Mouse (Mus musculus): ENCODE data around the gene Gimap4. TPM values are rescaled to one million over a fixed set of nuclear protein-coding genes. Genes with fewer than 3 reads are reported as not detected.

Gimap4 gene
- polyA plus RNA-seq, 1 experiment from 2014 or later, result 4.2 TPM

DNA sequence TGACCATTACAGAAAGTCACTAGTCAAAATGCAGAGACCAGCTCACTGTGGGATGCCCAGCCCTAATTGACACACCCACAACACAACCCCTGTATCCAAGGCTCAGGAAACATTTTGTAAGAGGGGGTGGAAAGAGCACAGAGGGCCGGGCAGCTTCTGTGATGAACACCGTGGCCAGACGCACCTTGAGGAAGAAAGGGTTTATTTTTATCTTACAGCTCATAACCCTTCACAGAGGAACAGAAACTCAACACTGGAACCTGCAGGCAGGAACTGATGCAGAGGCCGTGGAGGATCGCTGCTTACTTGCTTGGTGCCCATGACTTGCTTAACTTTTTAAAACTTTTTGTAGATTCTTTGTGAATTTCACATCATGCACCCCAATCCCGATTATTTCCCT lies 8.6 kb downstream of the Gimap4 start:
- H3K4me1 ChIP-seq, result no peaks in the 10 kb centered on the region
- H3K4me2 ChIP-seq (replicated peaks), result no peak overlapping the region
- H3K36me3 ChIP-seq, result no peaks in the 10 kb centered on the region
- no peak overlapping the region for H3K27ac ChIP-seq
- H3K4me3 ChIP-seq, result no peak overlapping the region
- no peak overlapping the region for H3K9ac ChIP-seq
- H3K27me3 ChIP-seq, result no peaks in the 10 kb centered on the region
- ATAC-seq (ENCODE audit: low FRiP score), result no peak
- WGBS, result 90% methylated on average over 6 of the region's 6 CpGs
- H3K9me3 ChIP-seq (replicated peaks), result no peaks in the 10 kb centered on the region

GRCm38 (mm10) chr6:48696830-48697554 lies 12.6 kb downstream of the Gimap4 start:
- H3K4me1 ChIP-seq, result no peaks in the 10 kb centered on the region
- no peaks in the 10 kb centered on the region for H3K27me3 ChIP-seq
- H3K9me3 ChIP-seq (replicated peaks), result no peaks in the 10 kb centered on the region
- H3K4me2 ChIP-seq (replicated peaks), result no peak overlapping the region
- H3K4me3 ChIP-seq, result no peak overlapping the region
- 87% methylated on average over 4 of the region's 4 CpGs for WGBS
- H3K36me3 ChIP-seq, result no peaks in the 10 kb centered on the region
- no peak overlapping the region; the same call in 1 of the 2 replicates for H3K27ac ChIP-seq
- no peak overlapping the region for H3K9ac ChIP-seq
- no peak for ATAC-seq (ENCODE audit: low FRiP score)

DNA sequence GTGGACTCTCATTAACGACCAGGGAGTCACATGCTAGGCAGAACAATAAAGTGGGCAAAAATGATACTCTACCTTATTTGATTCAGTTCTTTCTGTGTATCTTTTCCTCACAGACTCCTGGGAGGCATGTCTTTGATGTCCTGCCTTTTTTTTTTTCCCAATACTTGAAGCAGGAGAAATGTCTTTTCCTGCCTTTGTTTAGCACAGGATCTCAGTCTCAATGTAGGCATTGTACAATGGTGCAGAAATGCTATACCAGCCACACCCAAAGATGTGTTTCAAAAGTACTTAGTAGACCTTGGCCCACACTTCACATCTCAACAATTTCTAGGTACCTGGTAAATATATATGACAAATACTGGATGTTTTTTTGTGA lies 13.2 kb downstream of the Gimap4 start:
- H3K4me1 ChIP-seq, result no peaks in the 10 kb centered on the region
- H3K27me3 ChIP-seq, result no peaks in the 10 kb centered on the region
- H3K36me3 ChIP-seq, result no peaks in the 10 kb centered on the region
- H3K9me3 ChIP-seq (replicated peaks), result no peaks in the 10 kb centered on the region
- H3K4me3 ChIP-seq, result no peak overlapping the region
- no peak overlapping the region; the same call in 1 of the 2 replicates for H3K27ac ChIP-seq
- WGBS, result 71% methylated on average over 1 of the region's 1 CpGs
- ATAC-seq (ENCODE audit: low FRiP score), result no peak
- no peak overlapping the region for H3K4me2 ChIP-seq (replicated peaks)
- no peak overlapping the region for H3K9ac ChIP-seq

GRCm38 (mm10) chr6:48698066-48698856 lies 13.9 kb downstream of the Gimap4 start:
- Histone ChIP-seq H3K4me2 (replicated peaks) (no peak overlapping the region), H3K27ac (no peak overlapping the region), H3K27me3 (no peaks in the 10 kb centered on the region), H3K9ac (no peak overlapping the region), H3K9me3 (replicated peaks) (no peaks in the 10 kb centered on the region), H3K4me3 (no peak overlapping the region), H3K36me3 (no peaks in the 10 kb centered on the region), H3K4me1 (no peaks in the 10 kb centered on the region)
- WGBS, result 86% methylated on average over 7 of the region's 7 CpGs
- no peak for ATAC-seq (ENCODE audit: low FRiP score)

DNA sequence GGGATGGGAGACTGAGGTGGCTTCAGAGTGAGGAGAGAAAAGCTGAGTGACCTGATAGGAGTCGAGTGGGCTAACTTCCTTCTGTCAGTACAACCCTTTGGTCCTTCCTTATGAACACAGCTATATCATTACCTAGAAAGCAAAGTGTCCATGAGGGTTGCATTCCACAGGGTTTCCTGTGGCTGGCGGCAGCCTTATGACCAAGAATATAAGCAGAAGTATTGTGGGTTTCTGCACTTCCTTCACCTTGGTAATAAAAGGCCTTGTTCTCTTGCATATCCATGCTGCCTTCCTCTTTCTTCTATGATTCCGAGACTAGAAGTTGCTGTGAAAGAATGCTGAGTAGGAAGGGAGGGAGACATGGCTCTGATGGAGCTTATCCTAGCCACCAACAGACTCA lies 14.5 kb downstream of the Gimap4 start:
- no peaks in the 10 kb centered on the region for H3K36me3 ChIP-seq
- WGBS, result 84% methylated on average over 3 of the region's 3 CpGs
- no peak overlapping the region for H3K27ac ChIP-seq
- no peak overlapping the region for H3K4me3 ChIP-seq
- no peaks in the 10 kb centered on the region for H3K4me1 ChIP-seq
- H3K9me3 ChIP-seq (replicated peaks), result no peaks in the 10 kb centered on the region
- no peak overlapping the region for H3K4me2 ChIP-seq (replicated peaks)
- no peak for ATAC-seq (ENCODE audit: low FRiP score)
- H3K27me3 ChIP-seq, result no peaks in the 10 kb centered on the region
- no peak overlapping the region for H3K9ac ChIP-seq

DNA sequence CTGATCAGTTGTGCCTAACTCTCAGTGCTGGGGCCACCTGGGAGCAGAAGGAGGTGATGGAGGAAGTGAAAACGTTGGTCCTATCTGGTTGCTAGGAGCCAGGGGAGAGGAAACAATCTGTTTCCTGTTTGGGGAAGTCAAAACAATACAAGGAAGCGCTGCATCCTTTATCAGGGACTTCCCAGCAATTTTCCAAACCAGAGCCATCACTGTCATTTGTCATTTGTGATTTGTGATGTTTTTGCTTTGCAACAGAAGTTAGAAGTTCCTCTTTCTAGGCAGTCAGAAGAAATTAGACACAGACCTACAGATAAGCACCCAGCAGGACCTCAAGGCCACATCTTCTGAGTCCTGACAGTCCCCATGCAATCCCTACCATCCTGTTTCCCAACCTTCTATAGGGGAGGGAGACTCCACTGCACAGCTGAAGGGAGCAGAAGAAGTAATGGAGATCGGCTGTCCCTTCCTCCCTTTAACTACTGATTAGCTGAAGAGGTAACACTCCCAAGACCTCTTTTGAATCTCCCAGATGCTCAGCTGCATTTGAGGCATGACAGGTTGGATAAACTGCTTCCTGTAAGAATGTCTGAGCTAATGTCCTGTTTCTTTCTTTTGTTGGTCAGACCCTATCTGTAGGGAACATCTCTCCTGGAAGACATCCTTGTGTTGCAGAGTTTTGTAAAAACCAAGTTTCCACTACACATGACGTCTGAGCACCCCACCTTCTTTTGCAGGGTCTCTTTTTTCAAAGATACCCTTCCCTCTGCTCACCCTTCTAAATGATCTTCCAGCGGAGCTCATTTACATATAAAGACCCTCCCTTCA lies 16.1 kb downstream of the Gimap4 start:
- WGBS, result 57% methylated on average over 5 of the region's 5 CpGs
- no peaks in the 10 kb centered on the region for H3K27me3 ChIP-seq
- no peak overlapping the region for H3K27ac ChIP-seq
- H3K4me1 ChIP-seq, result no peaks in the 10 kb centered on the region
- H3K4me3 ChIP-seq, result no peak overlapping the region
- no peak overlapping the region for H3K9ac ChIP-seq
- no peaks in the 10 kb centered on the region for H3K9me3 ChIP-seq (replicated peaks)
- no peak overlapping the region for H3K4me2 ChIP-seq (replicated peaks)
- no peaks in the 10 kb centered on the region for H3K36me3 ChIP-seq
- no peak for ATAC-seq (ENCODE audit: low FRiP score)

DNA sequence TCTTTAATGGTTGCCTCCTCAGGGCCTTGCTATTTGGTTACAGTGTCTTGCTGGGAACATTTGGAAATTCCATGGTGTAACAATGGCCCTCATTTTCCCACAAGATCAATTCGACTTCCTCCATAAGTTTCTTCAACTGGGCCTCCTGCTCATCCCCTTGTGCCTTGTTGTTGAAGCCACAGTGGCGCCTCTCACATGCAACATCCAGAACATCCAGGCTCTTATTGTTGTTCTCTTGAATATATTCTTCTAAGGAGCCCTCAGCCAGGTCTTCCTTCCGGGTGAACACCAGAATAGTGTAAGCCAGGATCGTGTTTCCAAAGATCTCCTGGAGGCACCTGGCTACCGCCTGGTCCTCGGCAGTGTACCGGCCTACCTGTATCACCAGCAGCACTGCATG lies 17.8 kb downstream of the Gimap4 start:
- Histone ChIP-seq H3K9ac (no peak overlapping the region), H3K27me3 (no peaks in the 10 kb centered on the region), H3K36me3 (no peaks in the 10 kb centered on the region), H3K4me3 (no peak overlapping the region), H3K27ac (no peak overlapping the region), H3K4me1 (no peaks in the 10 kb centered on the region), H3K9me3 (replicated peaks) (no peaks in the 10 kb centered on the region), H3K4me2 (replicated peaks) (no peak overlapping the region)
- 85% methylated on average over 7 of the region's 7 CpGs for WGBS
- ATAC-seq (ENCODE audit: low FRiP score), result no peak

DNA sequence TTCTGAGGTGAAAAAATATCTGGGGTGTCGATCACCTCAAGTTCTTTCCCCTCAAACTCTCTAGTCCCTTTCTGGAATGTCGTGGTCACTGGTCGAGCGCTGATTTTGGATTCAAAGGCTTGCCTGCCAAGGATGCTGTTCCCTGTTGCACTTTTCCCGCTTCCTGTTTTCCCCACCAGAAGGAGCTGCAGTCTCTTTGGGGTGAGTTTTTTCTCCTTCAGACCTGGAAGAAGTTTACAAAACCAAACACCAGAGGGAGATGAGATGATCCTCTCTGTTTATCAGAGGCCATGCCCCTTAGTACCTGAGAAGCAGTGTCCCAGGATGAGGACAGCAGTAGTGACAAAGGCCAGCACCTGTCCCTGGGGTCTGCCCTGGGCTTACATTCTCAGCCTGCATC lies 18.3 kb downstream of the Gimap4 start:
- 74% methylated on average over 5 of the region's 5 CpGs for WGBS
- H3K9ac ChIP-seq, result no peak overlapping the region
- H3K4me2 ChIP-seq (replicated peaks), result no peak overlapping the region
- H3K27me3 ChIP-seq, result no peaks in the 10 kb centered on the region
- no peaks in the 10 kb centered on the region for H3K36me3 ChIP-seq
- no peaks in the 10 kb centered on the region for H3K4me1 ChIP-seq
- no peaks in the 10 kb centered on the region for H3K9me3 ChIP-seq (replicated peaks)
- H3K4me3 ChIP-seq, result no peak overlapping the region
- no peak overlapping the region for H3K27ac ChIP-seq
- ATAC-seq (ENCODE audit: low FRiP score), result no peak

DNA sequence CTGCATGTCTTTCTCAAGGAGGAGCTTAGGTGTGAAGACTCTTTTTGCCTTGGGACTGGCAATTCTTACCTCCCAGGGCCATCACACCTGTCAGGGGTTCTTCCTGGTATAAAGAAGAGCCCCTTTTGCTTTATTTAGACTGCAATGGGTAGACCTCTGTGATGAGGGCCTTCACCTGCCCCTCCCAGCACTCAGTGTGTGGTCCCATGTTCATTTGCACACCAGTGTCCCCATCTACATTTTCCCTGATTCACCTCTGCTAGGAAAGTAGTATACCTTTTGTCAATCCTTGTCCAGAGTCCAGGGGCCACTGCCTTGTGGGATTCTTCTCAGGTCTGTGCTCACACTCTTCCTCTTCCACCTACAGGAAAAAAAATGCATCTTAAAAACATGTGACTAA lies 19.8 kb downstream of the Gimap4 start:
- H3K27ac ChIP-seq, result no peak overlapping the region

GRCm38 (mm10) chr6:48706130-48706529 lies 21.8 kb downstream of the Gimap4 start:
- no peak for ATAC-seq (ENCODE audit: low FRiP score)
- Histone ChIP-seq H3K9ac (no peak overlapping the region), H3K4me3 (no peak overlapping the region), H3K9me3 (replicated peaks) (no peaks in the 10 kb centered on the region), H3K27me3 (no peaks in the 10 kb centered on the region), H3K27ac (no peak overlapping the region), H3K4me2 (replicated peaks) (no peak overlapping the region), H3K4me1 (no peaks in the 10 kb centered on the region), H3K36me3 (no peaks in the 10 kb centered on the region)
- 63% methylated on average over 3 of the region's 3 CpGs for WGBS

More for the DNA sequence above, 19.8 kb downstream of the Gimap4 start:
- no peak overlapping the region for H3K9ac ChIP-seq
- no peak overlapping the region for H3K4me3 ChIP-seq
- no peak for ATAC-seq (ENCODE audit: low FRiP score)
- no peak overlapping the region for H3K4me2 ChIP-seq (replicated peaks)
- no peaks in the 10 kb centered on the region for H3K36me3 ChIP-seq
- H3K4me1 ChIP-seq, result no peaks in the 10 kb centered on the region
- H3K9me3 ChIP-seq (replicated peaks), result no peaks in the 10 kb centered on the region
- no peaks in the 10 kb centered on the region for H3K27me3 ChIP-seq

- ATAC-seq (ENCODE audit: low FRiP score), result no peak
- Histone ChIP-seq H3K27ac (no peak within 1 kb of the TSS), H3K4me3 (no peak within 1 kb of the TSS), H3K9me3 (replicated peaks) (no peaks in the 10 kb centered on the region), H3K9ac (no peak within 1 kb of the TSS), H3K36me3 (no peaks in the 10 kb centered on the region), H3K27me3 (no peaks in the 10 kb centered on the region), H3K4me2 (replicated peaks) (no peak within 1 kb of the TSS), H3K4me1 (no peaks in the 10 kb centered on the region)
- 56% methylated on average over 2 of the region's 2 CpGs for WGBS
These were observed 34.1 kb downstream of the Gimap4 start, which contains the start of the genes Gm28053 and Gimap7 for GRCm38 (mm10) chr6:48718455-48718854. TSS of gene Gm28053 (plus strand) at chr6:48718607. TSS of gene Gimap7 (plus strand) at chr6:48718621.

- no peaks in the 10 kb centered on the region for H3K36me3 ChIP-seq
- H3K9ac ChIP-seq, result no peak overlapping the region
- no peak for ATAC-seq (ENCODE audit: low FRiP score)
- 85% methylated on average over 4 of the region's 4 CpGs for WGBS
- H3K4me2 ChIP-seq (replicated peaks), result no peak overlapping the region
- H3K4me3 ChIP-seq, result no peak overlapping the region
- H3K27me3 ChIP-seq, result no peaks in the 10 kb centered on the region
- 0 out of 2 replicates have a peak, but pooled peaks cover 2% of the 10 kb centered on the region for H3K4me1 ChIP-seq
- H3K27ac ChIP-seq, result no peak overlapping the region
- H3K9me3 ChIP-seq (replicated peaks), result no peaks in the 10 kb centered on the region
These were observed 36.0 kb downstream of the Gimap4 start for GRCm38 (mm10) chr6:48720326-48720725.
